Mouse (Mus musculus) midbrain, embryonic 14.5 days (tissue): Measurements from ENCODE around the gene Myh6. TPM values are rescaled to one million over a fixed set of nuclear protein-coding genes. Genes with fewer than 3 reads are reported as not detected.
"Not testable (repeated sequence)": the region's sequence is repeated elsewhere in the genome, so short reads cannot be mapped to it uniquely, and the experiment has no call there.

Experiments used
- ATAC-seq: fragments of 200-750 bp; cut with Nextera tagmentation; 2 replicates; pipeline ENCODE4 v1.8.0; 2017; ENCODE audit warnings: moderate number of reproducible peaks, moderate library complexity; ENCODE audit not compliant: low FRiP score, low TSS enrichment
- DNase-seq: peaks from one replicate; pipeline ENCODE4 v3.0.0-alpha.2; 2015
- H3K27ac ChIP-seq: fragments of 300-500 bp; sonication (generic); replicated peaks from 2 replicates; pipeline ENCODE4 v1.5.1; 2014; ENCODE audit warnings: mild to moderate bottlenecking, low read depth, low read length, moderate library complexity
- H3K27me3 ChIP-seq: fragments of 300-500 bp; sonication (generic); 2 replicates; pipeline ENCODE4 v1.6.1; 2014; ENCODE audit warnings: low read length, control low read depth, mixed read lengths; ENCODE audit not compliant: control insufficient read depth, insufficient read depth
- H3K36me3 ChIP-seq: fragments of 300-500 bp; sonication (generic); 2 replicates; pipeline ENCODE4 v1.6.1; 2014; ENCODE audit warnings: low read length, control low read depth; ENCODE audit not compliant: control insufficient read depth, insufficient read depth
- H3K4me1 ChIP-seq: fragments of 300-500 bp; sonication (generic); 2 replicates; pipeline ENCODE4 v1.6.1; 2014; ENCODE audit warnings: mild to moderate bottlenecking, antibody characterized with exemption, low read length, control low read depth; ENCODE audit not compliant: control insufficient read depth, insufficient read depth
- H3K4me2 ChIP-seq: fragments of 300-500 bp; sonication (generic); 2 replicates; pipeline ENCODE4 v1.6.1; 2014; ENCODE audit warnings: mild to moderate bottlenecking, low read length, moderate library complexity
- H3K4me3 ChIP-seq: fragments of 300-500 bp; sonication (generic); replicated peaks from 2 replicates; pipeline ENCODE4 v1.5.1; 2014; ENCODE audit warnings: low read depth, low read length
- H3K9ac ChIP-seq: fragments of 300-500 bp; sonication (generic); replicated peaks from 2 replicates; pipeline ENCODE4 v1.6.1; 2014; ENCODE audit warnings: mild to moderate bottlenecking, low read length, moderate library complexity
- H3K9me3 ChIP-seq: fragments of 300-500 bp; sonication (generic); 2 replicates; pipeline ENCODE4 v1.6.1; 2016; ENCODE audit warnings: low read length, control low read depth, mixed read lengths; ENCODE audit not compliant: control insufficient read depth
- WGBS: fragments of 180-500 bp; shearing (Covaris S2); extraction: QIAGEN DNeasy Blood & Tissue Kit; methylation state at CpG from one replicate; pipeline ENCODE4 v1.1.7; 2014; 5-methylcytosine and 5-hydroxymethylcytosine counted together
- polyA plus RNA-seq: library from polyadenylated mRNA; unstranded; fragments of >200 nt; fragmentation: Nextera tagmentation; extraction: Ambion mirVana; gene quantifications from 2 replicates; pipeline ENCODE4 v1.2.1, GENCODE M21; 2014

Gene Myh6
- polyA plus RNA-seq, 1 experiment from 2014 or later, result 1.7 TPM

GRCm38 (mm10) chr14:54989886-54990441 is 23.2 kb upstream of the Myh6 start:
- WGBS, result 83% methylated on average over 8 of the region's 8 CpGs
- Histone ChIP-seq H3K9me3 (no peaks in the 10 kb centered on the region), H3K4me1 (peaks cover 11% of the 10 kb centered on the region), H3K4me2 (no peak overlapping the region), H3K9ac (no peak overlapping the region), H3K36me3 (no peaks in the 10 kb centered on the region), H3K27me3 (no peaks in the 10 kb centered on the region), H3K27ac (peak overlapping the region; percentile 50), H3K4me3 (no peak overlapping the region)
- ATAC-seq (no peak), DNase-seq (peak; percentile 45)

- no peak for ATAC-seq
- H3K4me3 ChIP-seq, result no peak overlapping the region
- 91% methylated on average over 13 of the region's 13 CpGs for WGBS
- H3K4me2 ChIP-seq, result no peak overlapping the region
- H3K4me1 ChIP-seq, result peaks cover under 1% of the 10 kb centered on the region; the same call in 1 of the 2 replicates
- no peak for DNase-seq
- no peak overlapping the region for H3K9ac ChIP-seq
- no peak overlapping the region for H3K27ac ChIP-seq
- H3K36me3 ChIP-seq, result no peaks in the 10 kb centered on the region
- H3K27me3 ChIP-seq, result no peaks in the 10 kb centered on the region
- H3K9me3 ChIP-seq, result no peaks in the 10 kb centered on the region
Measured at GRCm38 (mm10) chr14:54988882-54989281, 22.2 kb upstream of the Myh6 start.

GRCm38 (mm10) chr14:54988350-54988874 is 21.7 kb upstream of the Myh6 start:
- H3K36me3 ChIP-seq, H3K4me2 ChIP-seq, H3K27ac ChIP-seq, H3K9me3 ChIP-seq, H3K27me3 ChIP-seq, H3K9ac ChIP-seq, H3K4me1 ChIP-seq, ATAC-seq, H3K4me3 ChIP-seq, DNase-seq: not testable (repeated sequence)
- 94% methylated on average over 9 of the region's 9 CpGs for WGBS

- Histone ChIP-seq H3K4me3 (no peak overlapping the region), H3K27me3 (no peaks in the 10 kb centered on the region), H3K36me3 (no peaks in the 10 kb centered on the region), H3K9ac (no peak overlapping the region), H3K4me2 (no peak overlapping the region), H3K27ac (no peak overlapping the region), H3K9me3 (no peaks in the 10 kb centered on the region), H3K4me1 (no peaks in the 10 kb centered on the region)
- ATAC-seq (no peak), DNase-seq (no peak)
- WGBS, result 91% methylated on average over 7 of the region's 7 CpGs
Measured at GRCm38 (mm10) chr14:54981934-54982333, 15.2 kb upstream of the Myh6 start.

GRCm38 (mm10) chr14:54978664-54979063 is 11.9 kb upstream of the Myh6 start:
- WGBS, result 91% methylated on average over 8 of the region's 8 CpGs
- Histone ChIP-seq H3K36me3 (no peaks in the 10 kb centered on the region), H3K4me1 (peaks cover 6% of the 10 kb centered on the region), H3K9me3 (no peaks in the 10 kb centered on the region), H3K9ac (no peak overlapping the region), H3K27ac (no peak overlapping the region), H3K27me3 (no peaks in the 10 kb centered on the region), H3K4me3 (no peak overlapping the region), H3K4me2 (no peak overlapping the region)
- no peak for DNase-seq
- ATAC-seq, result no peak

- H3K9ac ChIP-seq, result no peak within 1 kb of the TSS
- no peak for ATAC-seq
- 81% methylated on average over 1 of the region's 1 CpGs for WGBS
- no peak within 1 kb of the TSS for H3K4me2 ChIP-seq
- no peak within 1 kb of the TSS for H3K27ac ChIP-seq
- no peaks in the 10 kb centered on the region for H3K36me3 ChIP-seq
- no peak within 1 kb of the TSS for H3K4me3 ChIP-seq
- H3K27me3 ChIP-seq, result no peaks in the 10 kb centered on the region
- H3K9me3 ChIP-seq, result no peaks in the 10 kb centered on the region
- peaks cover 6% of the 10 kb centered on the region for H3K4me1 ChIP-seq
- no peak for DNase-seq
Measured at GRCm38 (mm10) chr14:54976633-54977032, 9.9 kb upstream of the Myh6 start, which contains the start of gene Gm17428. Gene Gm17428, plus strand, starts transcription at chr14:54976933.

- WGBS, result 69% methylated on average over 6 of the region's 6 CpGs
- Histone ChIP-seq H3K27ac (peak overlapping the region; percentile 78), H3K36me3 (no peaks in the 10 kb centered on the region), H3K9ac (no peak overlapping the region), H3K9me3 (no peaks in the 10 kb centered on the region), H3K27me3 (no peaks in the 10 kb centered on the region), H3K4me1 (peaks cover 6% of the 10 kb centered on the region), H3K4me2 (no peak overlapping the region), H3K4me3 (no peak overlapping the region)
- DNase-seq (peak; percentile 82), ATAC-seq (0 out of 2 replicates have a peak, but pooled peaks have one; percentile 11)
Measured at GRCm38 (mm10) chr14:54974068-54974791, 7.5 kb upstream of the Myh6 start.

GRCm38 (mm10) chr14:54972786-54973185 is 6.1 kb upstream of the Myh6 start:
- not testable (repeated sequence) for H3K9ac ChIP-seq, H3K9me3 ChIP-seq, H3K4me1 ChIP-seq, ATAC-seq, H3K36me3 ChIP-seq, H3K4me3 ChIP-seq, DNase-seq, H3K27ac ChIP-seq, H3K27me3 ChIP-seq, H3K4me2 ChIP-seq
- WGBS, result 99% methylated on average over 7 of the region's 11 CpGs

- H3K4me1 ChIP-seq, result no peaks in the 10 kb centered on the region
- no peaks in the 10 kb centered on the region for H3K9me3 ChIP-seq
- no peaks in the 10 kb centered on the region for H3K27me3 ChIP-seq
- no peak overlapping the region for H3K4me2 ChIP-seq
- ATAC-seq, result no peak
- H3K4me3 ChIP-seq, result no peak overlapping the region
- no peak overlapping the region for H3K9ac ChIP-seq
- H3K27ac ChIP-seq, result no peak overlapping the region
- H3K36me3 ChIP-seq, result no peaks in the 10 kb centered on the region
- no peak for DNase-seq
Measured at GRCm38 (mm10) chr14:54968344-54968743, 1.6 kb upstream of the Myh6 start.
